Mouse (Mus musculus): ENCODE data around the gene Serpinb7. TPM values are rescaled to one million over a fixed set of nuclear protein-coding genes. Genes with fewer than 3 reads are reported as not detected.

Serpinb7 gene
- polyA plus RNA-seq, 1 experiment from 2014 or later = not detected

DNA sequence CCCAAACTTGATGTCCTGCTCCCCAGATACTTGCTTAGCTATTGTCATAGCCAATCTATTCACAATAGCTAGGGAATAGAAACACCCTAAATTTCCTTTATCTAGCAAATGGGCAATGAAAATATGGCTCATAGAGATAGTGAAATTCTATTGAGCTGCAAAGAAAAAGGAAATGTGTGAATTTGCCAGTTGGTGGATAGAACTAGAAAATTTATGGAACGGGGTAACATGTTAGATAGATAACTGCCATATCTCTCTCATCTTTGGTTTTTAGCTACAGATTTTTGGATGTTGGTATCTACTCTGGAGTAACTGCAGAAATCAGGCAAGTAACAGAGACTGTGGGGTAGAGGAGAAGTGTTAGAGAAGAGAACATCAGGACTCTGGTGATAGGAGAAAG, 17.1 kb upstream of the Serpinb7 start:
- no peaks in the 10 kb centered on the region for H3K36me3 ChIP-seq (ENCODE audit: control insufficient read depth, insufficient read depth, low read length)
- no peaks in the 10 kb centered on the region for H3K4me1 ChIP-seq (ENCODE audit: control insufficient read depth, insufficient read depth, low read length)
- H3K9me3 ChIP-seq (ENCODE audit: control insufficient read depth, low read length) = no peaks in the 10 kb centered on the region
- WGBS = 92% methylated on average over 1 of the region's 1 CpGs
- no peak overlapping the region for H3K4me2 ChIP-seq (replicated peaks; ENCODE audit: low read depth, low read length)
- no peaks in the 10 kb centered on the region for H3K27me3 ChIP-seq (ENCODE audit: control insufficient read depth, insufficient read depth, low read length)
- no peak for ATAC-seq (ENCODE audit: low FRiP score, low TSS enrichment)
- H3K9ac ChIP-seq (ENCODE audit: low read depth, low read length) = no peak overlapping the region
- H3K4me3 ChIP-seq (ENCODE audit: low read length) = no peak overlapping the region
- H3K27ac ChIP-seq (ENCODE audit: low read depth, low read length) = no peak overlapping the region

DNA sequence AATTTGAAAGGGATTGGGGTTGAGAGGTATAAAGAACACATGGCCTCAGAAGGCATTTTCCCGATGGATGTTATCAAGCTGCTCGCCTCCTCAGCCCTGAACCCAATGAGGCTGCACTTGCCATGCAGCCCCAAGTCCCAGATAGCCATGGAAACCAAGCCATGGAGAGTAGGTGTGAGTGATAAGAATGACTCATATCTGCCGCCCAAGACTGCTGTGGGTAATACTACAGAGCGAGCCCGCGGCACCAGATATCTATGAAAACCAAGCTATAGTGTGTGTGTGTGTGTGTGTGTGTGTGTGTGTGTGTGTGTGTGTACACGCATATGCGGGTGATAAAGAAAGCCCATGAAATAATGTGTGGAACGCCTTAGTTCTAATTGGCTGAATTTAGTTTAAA, 14.9 kb upstream of the Serpinb7 start:
- Histone ChIP-seq H3K27me3 (ENCODE audit: control insufficient read depth, insufficient read depth, low read length) (no peaks in the 10 kb centered on the region), H3K9me3 (ENCODE audit: control insufficient read depth, low read length) (no peaks in the 10 kb centered on the region), H3K4me3 (ENCODE audit: low read length) (no peak overlapping the region), H3K9ac (ENCODE audit: low read depth, low read length) (no peak overlapping the region), H3K36me3 (ENCODE audit: control insufficient read depth, insufficient read depth, low read length) (no peaks in the 10 kb centered on the region), H3K4me2 (replicated peaks; ENCODE audit: low read depth, low read length) (no peak overlapping the region), H3K27ac (ENCODE audit: low read depth, low read length) (no peak overlapping the region), H3K4me1 (ENCODE audit: control insufficient read depth, insufficient read depth, low read length) (no peaks in the 10 kb centered on the region)
- ATAC-seq (ENCODE audit: low FRiP score, low TSS enrichment) = no peak
- WGBS = 95% methylated on average over 9 of the region's 9 CpGs

DNA sequence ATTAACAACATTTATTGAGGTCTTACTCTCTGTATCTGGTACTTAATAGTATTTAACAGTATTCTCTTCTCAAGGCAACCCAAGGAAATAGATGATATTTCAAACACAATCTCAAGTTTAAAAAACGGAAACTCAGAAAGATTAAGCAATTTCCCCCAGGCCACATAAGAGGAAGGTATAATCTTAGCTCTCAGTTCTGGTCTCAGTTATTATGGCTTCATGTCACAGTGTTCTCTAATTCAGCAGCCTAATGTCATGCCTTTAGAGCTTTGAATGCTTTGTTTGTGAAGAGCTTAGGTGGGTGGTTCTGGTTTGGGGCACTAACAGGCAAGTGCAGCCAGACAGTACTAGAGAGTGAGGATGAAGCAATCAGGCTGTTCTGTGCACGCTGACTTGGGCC, 9.7 kb upstream of the Serpinb7 start:
- Histone ChIP-seq H3K9ac (ENCODE audit: low read depth, low read length) (no peak overlapping the region), H3K36me3 (ENCODE audit: control insufficient read depth, insufficient read depth, low read length) (no peaks in the 10 kb centered on the region), H3K4me3 (ENCODE audit: low read length) (no peak overlapping the region), H3K27ac (ENCODE audit: low read depth, low read length) (no peak overlapping the region), H3K4me2 (replicated peaks; ENCODE audit: low read depth, low read length) (no peak overlapping the region), H3K9me3 (ENCODE audit: control insufficient read depth, low read length) (no peaks in the 10 kb centered on the region), H3K4me1 (ENCODE audit: control insufficient read depth, insufficient read depth, low read length) (no peaks in the 10 kb centered on the region), H3K27me3 (ENCODE audit: control insufficient read depth, insufficient read depth, low read length) (no peaks in the 10 kb centered on the region)
- ATAC-seq (ENCODE audit: low FRiP score, low TSS enrichment) = no peak
- WGBS = 78% methylated on average over 2 of the region's 2 CpGs

DNA sequence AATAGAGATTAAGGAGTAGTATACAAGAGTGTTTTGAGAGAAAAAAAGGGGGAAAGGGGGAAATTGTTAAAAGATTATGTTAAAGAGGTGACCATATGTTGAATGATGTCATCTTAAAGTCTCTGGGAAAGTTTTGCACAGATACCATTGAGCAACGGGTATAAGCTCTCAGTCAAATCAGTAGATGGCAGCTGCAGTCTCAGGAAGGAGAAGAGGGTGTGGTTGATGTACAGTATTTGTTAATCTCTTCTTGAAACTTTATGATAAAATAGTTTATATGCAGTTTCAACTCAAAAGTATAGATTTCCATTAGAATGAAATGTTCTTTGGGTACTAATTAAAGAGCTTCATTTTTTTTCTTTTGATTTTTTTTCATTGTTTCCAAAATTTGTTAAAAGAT, 2.0 kb upstream of the Serpinb7 start:
- Histone ChIP-seq H3K27ac (ENCODE audit: low read depth, low read length) (no peak overlapping the region), H3K4me3 (ENCODE audit: low read length) (no peak overlapping the region), H3K36me3 (ENCODE audit: control insufficient read depth, insufficient read depth, low read length) (no peaks in the 10 kb centered on the region), H3K4me2 (replicated peaks; ENCODE audit: low read depth, low read length) (no peak overlapping the region), H3K9ac (ENCODE audit: low read depth, low read length) (no peak overlapping the region), H3K27me3 (ENCODE audit: control insufficient read depth, insufficient read depth, low read length) (no peaks in the 10 kb centered on the region), H3K4me1 (ENCODE audit: control insufficient read depth, insufficient read depth, low read length) (no peaks in the 10 kb centered on the region), H3K9me3 (ENCODE audit: control insufficient read depth, low read length) (no peaks in the 10 kb centered on the region)
- ATAC-seq (ENCODE audit: low FRiP score, low TSS enrichment) = no peak
- WGBS = 72% methylated on average over 1 of the region's 1 CpGs

DNA sequence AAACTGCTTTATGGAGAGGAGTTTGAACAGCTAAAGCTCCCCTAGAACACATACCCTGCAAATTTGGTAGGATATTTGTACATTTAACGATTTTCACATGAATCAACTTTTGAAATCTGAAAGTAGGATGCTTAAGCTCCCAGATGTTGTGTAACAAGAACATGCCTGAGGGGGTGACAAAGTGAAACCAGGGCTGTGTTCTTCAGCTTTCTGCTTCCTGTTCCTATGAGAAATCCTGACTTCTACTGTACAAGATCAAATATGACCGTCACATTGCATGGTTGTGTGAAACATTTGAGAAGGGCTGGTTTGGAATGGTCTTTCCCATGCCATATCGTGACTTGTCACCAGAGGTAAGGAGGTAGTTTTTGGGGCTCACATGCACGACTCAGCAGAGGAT, 2.6 kb downstream of the Serpinb7 start:
- Histone ChIP-seq H3K36me3 (ENCODE audit: control insufficient read depth, insufficient read depth, low read length) (no peaks in the 10 kb centered on the region), H3K9ac (ENCODE audit: low read depth, low read length) (no peak overlapping the region), H3K4me3 (ENCODE audit: low read length) (no peak overlapping the region), H3K4me2 (replicated peaks; ENCODE audit: low read depth, low read length) (no peak overlapping the region), H3K27ac (ENCODE audit: low read depth, low read length) (no peak overlapping the region), H3K9me3 (ENCODE audit: control insufficient read depth, low read length) (no peaks in the 10 kb centered on the region), H3K4me1 (ENCODE audit: control insufficient read depth, insufficient read depth, low read length) (no peaks in the 10 kb centered on the region), H3K27me3 (ENCODE audit: control insufficient read depth, insufficient read depth, low read length) (no peaks in the 10 kb centered on the region)
- no peak for ATAC-seq (ENCODE audit: low FRiP score, low TSS enrichment)
- WGBS = 90% methylated on average over 4 of the region's 4 CpGs

DNA sequence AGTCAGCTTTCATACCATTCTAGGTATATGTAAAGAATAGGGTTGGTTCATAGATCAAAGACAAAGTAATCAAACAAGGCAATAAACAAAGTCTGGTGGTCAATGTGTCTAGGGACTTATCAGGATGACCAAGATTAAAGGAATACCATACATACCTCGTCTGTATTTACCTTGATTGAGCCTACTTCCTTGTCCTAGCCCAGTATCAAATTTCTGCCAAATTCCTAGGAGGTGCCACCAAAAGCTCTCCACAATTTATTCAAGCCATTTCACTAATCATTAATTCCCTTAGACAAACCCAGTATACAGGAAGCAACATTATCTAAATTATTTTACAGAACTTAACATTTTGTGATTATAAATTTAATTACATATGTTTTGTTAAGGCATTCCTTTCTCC, 15.2 kb downstream of the Serpinb7 start:
- Histone ChIP-seq H3K4me3 (ENCODE audit: low read length) (no peak overlapping the region), H3K9me3 (ENCODE audit: control insufficient read depth, low read length) (no peaks in the 10 kb centered on the region), H3K4me2 (replicated peaks; ENCODE audit: low read depth, low read length) (no peak overlapping the region), H3K4me1 (ENCODE audit: control insufficient read depth, insufficient read depth, low read length) (no peaks in the 10 kb centered on the region), H3K27ac (ENCODE audit: low read depth, low read length) (no peak overlapping the region), H3K36me3 (ENCODE audit: control insufficient read depth, insufficient read depth, low read length) (no peaks in the 10 kb centered on the region), H3K9ac (ENCODE audit: low read depth, low read length) (no peak overlapping the region), H3K27me3 (ENCODE audit: control insufficient read depth, insufficient read depth, low read length) (no peaks in the 10 kb centered on the region)
- 8% methylated on average over 1 of the region's 1 CpGs for WGBS
- no peak for ATAC-seq (ENCODE audit: low FRiP score, low TSS enrichment)

DNA sequence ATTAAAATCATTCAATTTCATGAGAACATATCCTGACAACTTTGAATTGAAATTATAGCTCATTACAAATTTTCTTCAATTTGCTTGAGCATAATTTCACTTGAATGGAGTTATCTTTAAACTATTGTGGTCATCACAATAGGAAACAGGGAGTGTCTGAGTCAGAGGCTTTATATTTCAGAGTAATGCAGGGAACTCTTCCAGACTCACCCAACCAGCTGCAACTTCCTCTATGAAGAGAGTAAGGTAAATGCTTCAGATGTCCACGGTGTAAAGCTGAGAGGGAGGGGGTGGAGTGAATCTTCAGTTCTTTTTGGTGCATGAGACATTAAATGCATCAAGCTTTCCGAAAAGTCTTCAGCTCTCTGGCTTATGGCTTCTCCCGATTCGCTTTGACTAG, 23.0 kb downstream of the Serpinb7 start:
- Histone ChIP-seq H3K4me1 (ENCODE audit: control insufficient read depth, insufficient read depth, low read length) (no peaks in the 10 kb centered on the region), H3K4me3 (ENCODE audit: low read length) (no peak overlapping the region), H3K27ac (ENCODE audit: low read depth, low read length) (no peak overlapping the region), H3K27me3 (ENCODE audit: control insufficient read depth, insufficient read depth, low read length) (no peaks in the 10 kb centered on the region), H3K9me3 (ENCODE audit: control insufficient read depth, low read length) (no peaks in the 10 kb centered on the region), H3K9ac (ENCODE audit: low read depth, low read length) (no peak overlapping the region), H3K4me2 (replicated peaks; ENCODE audit: low read depth, low read length) (no peak overlapping the region), H3K36me3 (ENCODE audit: control insufficient read depth, insufficient read depth, low read length) (no peaks in the 10 kb centered on the region)
- WGBS = 73% methylated on average over 4 of the region's 4 CpGs
- ATAC-seq (ENCODE audit: low FRiP score, low TSS enrichment) = no peak

DNA sequence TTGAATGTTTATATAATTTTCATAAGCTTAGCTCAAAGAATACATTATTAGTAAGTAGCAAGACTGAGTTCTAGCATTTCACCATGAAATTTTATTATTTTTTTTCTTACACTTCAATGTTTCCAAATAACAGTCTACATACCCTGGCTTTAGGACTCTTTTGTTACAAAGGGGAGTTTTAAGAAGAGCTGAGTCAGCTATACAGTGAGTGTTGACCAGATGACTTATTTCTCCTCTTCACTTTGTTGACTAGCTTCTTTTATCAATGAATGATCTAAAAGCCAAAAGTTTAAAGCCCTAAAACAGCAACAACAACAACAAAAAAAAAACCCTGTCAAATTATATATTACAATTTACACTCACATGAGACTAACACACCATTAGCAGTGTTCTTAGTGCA, 31.8 kb downstream of the Serpinb7 start:
- Histone ChIP-seq H3K27me3 (ENCODE audit: control insufficient read depth, insufficient read depth, low read length) (no peaks in the 10 kb centered on the region), H3K9ac (ENCODE audit: low read depth, low read length) (no peak overlapping the region), H3K27ac (ENCODE audit: low read depth, low read length) (no peak overlapping the region), H3K4me2 (replicated peaks; ENCODE audit: low read depth, low read length) (no peak overlapping the region), H3K36me3 (ENCODE audit: control insufficient read depth, insufficient read depth, low read length) (no peaks in the 10 kb centered on the region), H3K9me3 (ENCODE audit: control insufficient read depth, low read length) (no peaks in the 10 kb centered on the region), H3K4me3 (ENCODE audit: low read length) (no peak overlapping the region), H3K4me1 (ENCODE audit: control insufficient read depth, insufficient read depth, low read length) (no peaks in the 10 kb centered on the region)
- ATAC-seq (ENCODE audit: low FRiP score, low TSS enrichment) = no peak

DNA sequence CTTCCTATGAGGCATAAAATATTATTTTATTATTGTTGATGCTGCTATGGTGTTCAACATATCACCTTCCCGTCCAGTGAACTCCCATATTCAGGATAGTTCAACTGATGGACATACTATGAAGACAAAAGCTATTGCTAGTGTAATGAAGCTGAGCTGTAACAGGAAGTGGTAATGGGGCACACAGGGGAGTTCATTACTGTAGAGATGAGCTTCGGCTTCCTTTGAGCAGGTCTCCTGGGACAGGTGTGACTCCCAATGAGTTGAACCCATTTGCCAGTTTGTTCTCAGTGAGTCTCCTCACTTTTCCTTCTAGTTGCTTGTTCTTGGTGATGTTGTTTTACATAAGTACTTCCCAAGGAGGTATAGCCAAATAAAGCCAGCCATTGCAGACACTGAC, 36.1 kb downstream of the Serpinb7 start:
- WGBS = 88% methylated on average over 2 of the region's 2 CpGs
- Histone ChIP-seq H3K27me3 (ENCODE audit: control insufficient read depth, insufficient read depth, low read length) (no peaks in the 10 kb centered on the region), H3K9ac (ENCODE audit: low read depth, low read length) (no peak overlapping the region), H3K4me3 (ENCODE audit: low read length) (no peak overlapping the region), H3K9me3 (ENCODE audit: control insufficient read depth, low read length) (no peaks in the 10 kb centered on the region), H3K27ac (ENCODE audit: low read depth, low read length) (no peak overlapping the region), H3K4me2 (replicated peaks; ENCODE audit: low read depth, low read length) (no peak overlapping the region), H3K36me3 (ENCODE audit: control insufficient read depth, insufficient read depth, low read length) (no peaks in the 10 kb centered on the region), H3K4me1 (ENCODE audit: control insufficient read depth, insufficient read depth, low read length) (no peaks in the 10 kb centered on the region)
- ATAC-seq (ENCODE audit: low FRiP score, low TSS enrichment) = no peak

DNA sequence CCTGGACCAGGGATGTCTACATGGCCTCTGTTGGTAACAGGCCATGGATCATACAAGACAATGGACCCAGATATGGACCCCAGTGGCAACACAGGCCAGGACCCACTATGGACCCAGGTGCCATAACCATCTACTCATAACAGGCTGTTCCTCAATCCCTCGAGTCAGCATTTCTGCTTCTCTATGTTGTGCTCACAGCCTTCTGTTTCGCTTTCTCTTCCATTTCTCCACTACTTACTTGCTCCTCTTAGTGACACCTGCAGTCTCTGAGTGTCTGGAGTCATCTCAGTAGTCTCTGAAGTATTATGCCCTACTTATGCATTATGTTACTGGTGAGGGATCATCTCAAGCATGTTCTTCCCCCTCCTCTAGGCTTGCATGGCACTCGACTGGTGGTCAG, 40.0 kb downstream of the Serpinb7 start:
- Histone ChIP-seq H3K4me1 (ENCODE audit: control insufficient read depth, insufficient read depth, low read length) (no peaks in the 10 kb centered on the region), H3K36me3 (ENCODE audit: control insufficient read depth, insufficient read depth, low read length) (no peaks in the 10 kb centered on the region), H3K27ac (ENCODE audit: low read depth, low read length) (no peak overlapping the region), H3K4me3 (ENCODE audit: low read length) (no peak overlapping the region), H3K9ac (ENCODE audit: low read depth, low read length) (no peak overlapping the region), H3K4me2 (replicated peaks; ENCODE audit: low read depth, low read length) (no peak overlapping the region), H3K27me3 (ENCODE audit: control insufficient read depth, insufficient read depth, low read length) (no peaks in the 10 kb centered on the region), H3K9me3 (ENCODE audit: control insufficient read depth, low read length) (no peaks in the 10 kb centered on the region)
- no peak for ATAC-seq (ENCODE audit: low FRiP score, low TSS enrichment)
- 88% methylated on average over 3 of the region's 3 CpGs for WGBS

Data from kidney, embryonic 14.5 days (tissue).